8 mouse cellular contexts compared by ENCODE assay signal in genomic region chr12:33592938-33593337, GRCm38 (mm10).
DNase-seq lines count a peak whose midpoint lies in the region; ATAC-seq lines count a peak whose summit lies in the region.

No protein-coding gene starts in this region.

- H3K9ac ChIP-seq in forebrain, embryonic 12.5 days = no peak overlapping the region
- H3K9ac ChIP-seq in limb, embryonic 13.5 days = no peak overlapping the region

- WGBS in forebrain, embryonic 12.5 days = 55% methylated on average over 17 of the region's 17 CpGs
- WGBS in limb, embryonic 13.5 days = 16% methylated on average over 17 of the region's 17 CpGs

- no peaks in the 10 kb centered on the region for H3K9me3 ChIP-seq in forebrain, embryonic 12.5 days
- H3K9me3 ChIP-seq in limb, embryonic 13.5 days = no peaks in the 10 kb centered on the region

- DNase-seq in embryo, embryonic 11 days = peak; percentile 51
- no peak for DNase-seq in embryo, embryonic 10 days (ENCODE audit: low spot score)
- DNase-seq in CD4-positive helper T cell, adult 2 months (ENCODE audit: low read depth, low spot score) = peak; percentile 2
- DNase-seq in Muller cell, postnatal 12 days (ENCODE audit: inconsistent ontology term) = no peak
- no peak for DNase-seq in spleen, postnatal 36 days (ENCODE audit: low spot score in 2 of 2)

- H3K36me3 ChIP-seq in forebrain, embryonic 12.5 days (replicated peaks) = no peaks in the 10 kb centered on the region
- H3K36me3 ChIP-seq in limb, embryonic 13.5 days = no peaks in the 10 kb centered on the region

- H3K4me1 ChIP-seq in forebrain, embryonic 12.5 days = peaks cover 11% of the 10 kb centered on the region
- H3K4me1 ChIP-seq in limb, embryonic 13.5 days = peaks cover 21% of the 10 kb centered on the region

- H3K4me2 ChIP-seq in forebrain, embryonic 12.5 days = peak overlapping the region; percentile 21; the same call in 1 of the 2 replicates
- H3K4me2 ChIP-seq in limb, embryonic 13.5 days (replicated peaks) = peak overlapping the region; percentile 60

- H3K4me3 ChIP-seq in forebrain, embryonic 12.5 days (replicated peaks) = no peak overlapping the region
- peak overlapping the region; percentile 23 for H3K4me3 ChIP-seq in limb, embryonic 13.5 days

- H3K27me3 ChIP-seq in forebrain, embryonic 12.5 days = no peaks in the 10 kb centered on the region
- no peaks in the 10 kb centered on the region for H3K27me3 ChIP-seq in limb, embryonic 13.5 days

- peak; percentile 46; the same call in 1 of the 2 replicates for ATAC-seq in forebrain, embryonic 12.5 days (ENCODE audit: low FRiP score)
- ATAC-seq in limb, embryonic 13.5 days (ENCODE audit: low FRiP score, low read depth) = peak; percentile 62
- ATAC-seq in megakaryocyte-erythroid progenitor cell, adult 5-6 weeks (replicated peaks; ENCODE audit: low FRiP score, low TSS enrichment, poor library complexity, severe bottlenecking) = no peak

- H3K27ac ChIP-seq in forebrain, embryonic 12.5 days = no peak overlapping the region
- H3K27ac ChIP-seq in limb, embryonic 13.5 days = peak overlapping the region; percentile 70; the same call in 1 of the 2 replicates

Comparison
In these comparisons a context has a peak if more than half of its experiments do, and no peak if none do; other contexts are left out.
1. DNase-seq: peak in embryo, embryonic 11 days (single experiment) and CD4-positive helper T cell, adult 2 months (single experiment); none in embryo, embryonic 10 days (single experiment), Muller cell, postnatal 12 days (single experiment) and spleen, postnatal 36 days (0 of 2).